Mouse (Mus musculus): ENCODE measurements around the gene Gja8. TPM values are rescaled to one million over a fixed set of nuclear protein-coding genes. Genes with fewer than 3 reads are reported as not detected.

Gja8 gene
- polyA plus RNA-seq, 3 experiments from 2014 or later = not detected

DNA sequence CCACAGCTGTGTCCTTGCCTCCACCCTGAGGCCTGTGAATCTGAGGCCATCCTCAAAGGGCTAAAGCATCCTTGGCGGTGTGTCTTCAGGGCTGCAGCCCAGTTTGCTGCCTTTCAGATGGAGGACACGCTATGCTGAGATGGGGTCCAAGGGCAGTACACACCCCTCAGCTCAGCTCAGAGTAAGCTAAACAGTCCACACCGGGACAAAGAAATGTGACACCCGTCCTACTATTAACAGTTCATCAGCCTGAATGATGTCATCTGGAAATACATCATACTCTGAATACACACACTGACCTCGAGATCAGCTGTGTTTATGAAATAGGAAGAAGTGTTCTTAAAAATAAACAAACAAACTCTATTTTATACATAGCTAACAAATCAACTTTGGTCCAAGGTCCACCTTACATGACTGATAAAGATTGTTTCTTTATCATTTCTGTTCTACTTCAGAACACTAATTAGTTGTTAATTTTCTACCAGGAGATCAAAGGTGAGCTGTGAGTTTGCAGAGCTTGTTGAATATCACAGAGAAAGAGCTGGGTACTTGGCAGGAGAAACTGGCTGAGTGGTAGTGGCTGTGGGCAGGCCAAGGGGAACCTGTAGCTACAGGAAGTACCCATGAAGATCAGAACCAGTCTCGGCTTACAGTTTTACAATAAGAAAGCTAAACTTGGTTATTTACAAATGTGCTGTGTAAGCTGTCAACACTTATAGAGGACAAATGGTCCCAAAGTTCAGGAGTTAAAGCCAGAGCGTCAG is 50.8 kb downstream of the Gja8 start:
- ATAC-seq = no peak

DNA sequence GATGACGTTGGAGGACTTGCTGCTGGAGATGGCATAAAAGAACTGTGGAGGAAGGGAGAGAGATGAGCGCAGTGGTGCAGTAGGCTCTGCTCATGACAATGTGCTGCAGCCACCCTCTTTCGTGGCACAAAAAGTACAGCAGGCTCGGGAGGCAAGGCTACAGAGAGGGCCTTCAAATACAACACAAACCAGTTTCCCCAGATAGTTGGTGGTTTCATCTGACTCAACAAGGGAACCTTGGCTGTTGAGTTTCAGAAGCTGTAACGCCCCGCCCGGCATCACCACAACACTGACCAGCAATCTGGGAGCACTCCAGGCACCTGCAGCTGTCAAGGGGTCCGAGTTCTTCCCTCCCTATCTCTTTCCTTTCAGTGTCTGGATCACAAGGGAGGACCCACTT is 53.3 kb downstream of the Gja8 start:
- ATAC-seq = no peak

DNA sequence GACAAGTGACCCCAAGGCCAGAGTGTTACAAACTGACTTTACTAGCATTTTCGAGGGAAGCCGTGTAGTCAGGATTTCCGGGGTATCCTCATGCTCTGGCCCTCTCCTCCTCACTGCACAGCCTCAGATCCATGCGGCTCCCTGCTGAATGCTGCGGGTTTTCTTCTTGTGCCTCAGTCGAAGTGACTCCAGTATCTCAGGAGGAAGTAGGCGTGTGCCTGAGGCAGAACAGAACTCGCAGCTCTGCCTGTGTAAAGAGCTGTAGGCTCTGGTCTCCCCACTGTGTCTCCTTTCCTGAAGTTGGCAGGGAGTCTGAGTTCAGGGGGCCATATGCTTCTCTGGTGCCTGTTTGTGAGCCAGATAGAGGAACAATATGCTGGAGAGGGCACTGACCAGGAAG is 54.8 kb downstream of the Gja8 start:
- no peak for ATAC-seq

DNA sequence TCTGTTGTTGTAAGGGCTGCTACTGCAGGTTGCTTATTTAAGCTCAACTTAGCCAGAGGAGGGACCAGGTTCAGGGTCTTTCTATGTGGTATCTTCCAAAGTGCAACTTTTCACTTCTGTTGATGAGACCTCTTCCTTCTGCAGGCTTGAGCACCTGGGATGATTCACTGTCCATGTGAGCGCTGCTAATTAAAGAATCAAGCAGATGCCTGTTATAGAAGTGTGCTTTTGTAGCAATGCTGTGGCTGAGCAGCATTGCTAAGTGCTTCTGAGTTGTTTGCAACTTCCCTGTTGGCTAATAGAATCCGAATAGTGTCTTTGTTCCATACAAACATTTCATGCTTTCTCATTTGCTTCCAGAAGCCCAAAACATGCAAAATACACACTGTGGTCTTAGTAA is 55.5 kb downstream of the Gja8 start:
- no peak for ATAC-seq

DNA sequence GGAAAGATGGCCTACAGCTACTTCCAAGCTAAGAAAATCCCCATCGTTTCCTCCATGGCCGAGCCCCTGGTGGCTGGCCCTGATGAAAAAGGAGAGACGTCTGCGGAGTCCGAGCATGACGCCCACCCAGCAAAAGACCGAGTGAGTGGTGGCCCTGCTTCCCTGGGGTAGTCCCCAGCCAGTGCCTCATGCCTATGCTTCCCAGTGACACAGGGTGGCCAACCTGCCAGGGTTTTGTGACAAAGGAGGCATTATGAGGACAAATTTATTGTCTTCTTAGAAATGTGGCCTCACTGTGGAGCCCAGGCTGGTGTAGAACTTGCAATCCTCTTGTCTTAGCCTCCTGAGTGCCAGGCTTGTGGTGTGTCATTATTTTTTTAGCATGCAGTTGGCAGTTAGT is 56.7 kb downstream of the Gja8 start:
- ATAC-seq = no peak

DNA sequence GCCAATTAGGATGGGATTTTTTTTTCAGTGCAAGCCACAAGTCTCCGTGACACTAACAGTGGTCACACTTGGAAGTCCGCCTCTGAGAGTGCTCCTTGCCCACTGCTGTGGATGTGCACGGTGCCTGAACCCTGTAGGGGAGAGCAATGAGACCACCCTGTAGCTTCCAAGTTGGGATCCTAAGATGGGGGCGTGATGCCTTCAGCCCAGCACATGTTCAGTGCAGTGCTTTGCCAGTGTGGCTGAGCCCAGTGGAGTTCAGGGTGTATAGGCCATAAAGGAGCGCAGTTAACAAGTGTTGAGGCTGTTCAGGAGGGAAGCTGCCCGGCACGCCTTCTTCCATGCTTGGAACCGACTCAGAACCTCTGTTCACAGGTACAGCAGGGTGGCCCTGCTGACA is 57.3 kb downstream of the Gja8 start:
- no peak for ATAC-seq

DNA sequence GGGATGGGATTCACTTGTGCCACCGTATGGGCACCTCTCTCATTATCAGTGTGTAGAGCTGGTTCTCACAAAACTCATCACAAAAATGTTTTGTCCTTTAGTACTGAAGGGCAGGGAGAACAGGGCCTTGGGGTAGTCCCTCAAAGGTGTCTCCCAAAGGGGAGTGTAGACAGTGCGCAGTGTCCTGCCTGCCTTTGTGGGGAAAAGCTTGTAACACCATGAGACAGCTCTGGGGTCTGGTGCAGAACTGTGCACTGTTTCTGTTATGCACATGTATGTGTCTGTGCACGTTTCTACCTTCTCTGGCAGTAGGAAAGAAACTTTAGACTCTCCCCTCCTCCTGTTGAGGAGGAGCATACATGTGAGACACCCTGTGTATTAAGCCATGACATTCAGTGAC is 58.0 kb downstream of the Gja8 start:
- ATAC-seq = no peak

Other genes starting within 250 kb of the Gja8 start
- 10 to 100 TPM; 34.3 to 65.5 (median 46.6) TPM for gene Pias3, start 229.6 kb downstream of the Gja8 start, polyA plus RNA-seq (2017; shearing (Covaris generic))
- 1 to 10 TPM in 2 of 3 experiments, under 1 TPM in 1; 0.86 to 2.5 (median 1.3) TPM for gene Nudt17, start 217.5 kb downstream of the Gja8 start, polyA plus RNA-seq (2017; shearing (Covaris generic))
- 10 to 100 TPM; 61.8 to 74.4 (median 63.7) TPM for gene Polr3c, start 198.4 kb downstream of the Gja8 start, polyA plus RNA-seq (2017; shearing (Covaris generic))
- gene Rnf115, start 198.4 kb downstream of the Gja8 start, polyA plus RNA-seq (2017; shearing (Covaris generic)) = 10 to 100 TPM; 44.6 to 73.7 (median 47.3) TPM
- under 1 TPM in 1 of 3 experiments, not detected in 2; 0.94 TPM for gene Pdzk1, start 96.7 kb downstream of the Gja8 start, polyA plus RNA-seq (2017; shearing (Covaris generic))
- gene Cd160, start 96.7 kb downstream of the Gja8 start, polyA plus RNA-seq (2017; shearing (Covaris generic)) = 10 to 100 TPM; 50.8 to 77.5 (median 75.0) TPM
- under 1 TPM in 1 of 3 experiments, not detected in 2; 0.20 TPM for gene Gja5, start 21.3 kb downstream of the Gja8 start, polyA plus RNA-seq (2017; shearing (Covaris generic))
- gene Gpr89, start 20.7 kb downstream of the Gja8 start, polyA plus RNA-seq (2017; shearing (Covaris generic)) = 10 to 100 TPM; 37.3 to 41.5 (median 39.4) TPM
- 10 to 100 TPM; 21.5 to 49.1 (median 47.1) TPM for gene Acp6, start 232.8 kb upstream of the Gja8 start, polyA plus RNA-seq (2017; shearing (Covaris generic))